Mouse (Mus musculus) inflammation-experienced regulatory T-cells (primary cell): ENCODE data around the gene Maob. TPM values are rescaled to one million over a fixed set of nuclear protein-coding genes. Genes with fewer than 3 reads are reported as not detected.

Source experiments
- polyA plus RNA-seq, 2 experiments: library from polyadenylated mRNA; unstranded; fragments of 100-300 nt; shearing (Covaris generic); gene quantifications; one replicate each; pipeline ENCODE4 v1.2.1; 2017

Maob gene
- polyA plus RNA-seq: under 1 TPM in 1 of 2 experiments, not detected in 1; 0.43 TPM

GRCm38 (mm10) chrX:16817261-16817769 is at the start of gene Maob:
TSS of gene Maob (minus strand) at chrX:16817366.

Other genes starting within 250 kb of the Maob start
- gene Maoa, start 197.7 kb downstream of the Maob start, polyA plus RNA-seq: under 1 TPM; 0.18 to 0.33 TPM
- gene Ndp, start 94.4 kb upstream of the Maob start, polyA plus RNA-seq: not detected